Mouse (Mus musculus): ENCODE results near the gene Lrrc49. TPM values are rescaled to one million over a fixed set of nuclear protein-coding genes. Genes with fewer than 3 reads are reported as not detected.

Lrrc49 gene
- total RNA-seq, 1 experiment: 3.7 TPM

- in situ Hi-C loops (cut with MboI; ENCODE audit: low sequenced_read_pairs in 2 of 2, unreplicated experiment in 2 of 2): no loop called here
- H3K9me3 ChIP-seq (ENCODE audit: control insufficient read depth, insufficient read depth, low read depth, low read length): no peaks in the 10 kb centered on the region
- no peaks in the 10 kb centered on the region for H3K36me3 ChIP-seq (ENCODE audit: control insufficient read depth, insufficient read depth, low read length, poor library complexity, severe bottlenecking)
- no peak overlapping the region for H3K27ac ChIP-seq (ENCODE audit: insufficient read depth, low read depth, low read length, poor library complexity, severe bottlenecking)
- no peak overlapping the region for H3K9ac ChIP-seq (ENCODE audit: insufficient read depth, low read depth, low read length, poor library complexity, severe bottlenecking)
- H3K4me1 ChIP-seq (ENCODE audit: control insufficient read depth in 2 of 2, insufficient read depth in 2 of 2, low read length in 2 of 2, poor library complexity in 1 of 2): no peaks in the 10 kb centered on the region
- TF ChIP-seq CHD2 (IDR thresholded peaks at IDR 0.05; ENCODE audit: low read depth, low read length): no peak
- no peak for TF ChIP-seq MAFK (IDR thresholded peaks at IDR 0.05; ENCODE audit: insufficient read depth, low read depth, low read length)
- TF ChIP-seq HCFC1 (IDR thresholded peaks at IDR 0.05; ENCODE audit: borderline replicate concordance, insufficient read depth, low read length): no peak
- no peak for TF ChIP-seq ZNF384 (IDR thresholded peaks at IDR 0.05; ENCODE audit: low read depth, low read length)
- no peak for TF ChIP-seq ZC3H11A (IDR thresholded peaks at IDR 0.05; ENCODE audit: borderline replicate concordance, low read depth, low read length)
- H3K4me3 ChIP-seq (ENCODE audit: insufficient read depth in 1 of 2, low read depth in 1 of 2, low read length in 2 of 2, poor library complexity in 1 of 2, severe bottlenecking in 1 of 2): no peak overlapping the region
- no peak for DNase-seq (ENCODE audit: low read depth, low spot score)
These were observed 79.1 kb downstream of the Lrrc49 start for GRCm38 (mm10) chr9:60608857-60609256.

DNA sequence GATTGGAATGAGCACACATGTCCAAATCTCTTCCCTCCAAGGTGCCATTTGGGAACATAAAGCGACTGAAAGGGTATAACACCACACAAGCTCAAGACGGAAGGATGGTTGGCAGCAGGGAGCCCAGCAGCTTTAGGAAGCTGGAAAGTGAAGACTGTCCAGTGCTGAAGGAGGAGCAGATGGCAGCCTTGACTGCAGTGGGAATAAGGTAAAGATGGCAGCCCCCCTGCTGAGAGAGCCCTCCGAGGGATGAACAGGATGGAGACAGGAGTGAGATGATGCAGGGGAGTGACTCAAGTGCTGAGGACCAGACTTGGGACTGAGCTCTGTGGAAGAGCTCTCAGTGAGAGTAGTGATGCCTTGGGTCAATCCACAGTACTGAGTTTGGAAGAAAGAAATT, 79.9 kb downstream of the Lrrc49 start:
- no peak overlapping the region for H3K27ac ChIP-seq (ENCODE audit: insufficient read depth, low read depth, low read length, poor library complexity, severe bottlenecking)
- H3K4me1 ChIP-seq (ENCODE audit: control insufficient read depth in 2 of 2, insufficient read depth in 2 of 2, low read length in 2 of 2, poor library complexity in 1 of 2): no peaks in the 10 kb centered on the region
- H3K9ac ChIP-seq (ENCODE audit: insufficient read depth, low read depth, low read length, poor library complexity, severe bottlenecking): no peak overlapping the region
- no peaks in the 10 kb centered on the region for H3K9me3 ChIP-seq (ENCODE audit: control insufficient read depth, insufficient read depth, low read depth, low read length)
- in situ Hi-C loops (cut with MboI; ENCODE audit: low sequenced_read_pairs in 2 of 2, unreplicated experiment in 2 of 2): no loop called here
- no peak for DNase-seq (ENCODE audit: low read depth, low spot score)
- no peaks in the 10 kb centered on the region for H3K36me3 ChIP-seq (ENCODE audit: control insufficient read depth, insufficient read depth, low read length, poor library complexity, severe bottlenecking)
- TF ChIP-seq MAFK (IDR thresholded peaks at IDR 0.05; ENCODE audit: insufficient read depth, low read depth, low read length) (no peak), HCFC1 (IDR thresholded peaks at IDR 0.05; ENCODE audit: borderline replicate concordance, insufficient read depth, low read length) (no peak), ZNF384 (IDR thresholded peaks at IDR 0.05; ENCODE audit: low read depth, low read length) (no peak), CHD2 (IDR thresholded peaks at IDR 0.05; ENCODE audit: low read depth, low read length) (no peak), ZC3H11A (IDR thresholded peaks at IDR 0.05; ENCODE audit: borderline replicate concordance, low read depth, low read length) (no peak)
- H3K4me3 ChIP-seq (ENCODE audit: insufficient read depth in 1 of 2, low read depth in 1 of 2, low read length in 2 of 2, poor library complexity in 1 of 2, severe bottlenecking in 1 of 2): no peak overlapping the region

DNA sequence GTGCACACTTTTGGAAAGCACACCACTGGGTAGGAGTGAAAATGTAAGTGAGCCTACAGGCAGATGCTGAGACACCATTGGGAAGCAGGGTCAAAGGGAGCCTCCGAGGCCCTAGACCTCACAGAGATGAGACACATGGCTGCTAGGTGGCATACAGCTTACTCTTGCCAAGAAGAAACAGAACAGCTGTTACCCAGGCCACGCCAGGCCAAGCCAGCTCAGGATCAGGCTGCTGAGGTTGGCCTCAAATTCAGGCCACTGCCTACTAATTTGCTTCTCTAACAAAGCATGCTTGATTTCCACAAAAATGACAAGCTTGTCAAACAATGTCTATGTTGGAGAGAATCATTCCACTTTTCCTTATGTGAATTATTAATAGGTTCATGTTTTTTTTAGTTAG, 83.0 kb downstream of the Lrrc49 start:
- in situ Hi-C loops (cut with MboI; ENCODE audit: low sequenced_read_pairs in 2 of 2, unreplicated experiment in 2 of 2): no loop called here
- TF ChIP-seq ZC3H11A (IDR thresholded peaks at IDR 0.05; ENCODE audit: borderline replicate concordance, low read depth, low read length): no peak
- TF ChIP-seq ZNF384 (IDR thresholded peaks at IDR 0.05; ENCODE audit: low read depth, low read length): no peak
- no peak for TF ChIP-seq HCFC1 (IDR thresholded peaks at IDR 0.05; ENCODE audit: borderline replicate concordance, insufficient read depth, low read length)
- TF ChIP-seq CHD2 (IDR thresholded peaks at IDR 0.05; ENCODE audit: low read depth, low read length): no peak
- no peak for TF ChIP-seq MAFK (IDR thresholded peaks at IDR 0.05; ENCODE audit: insufficient read depth, low read depth, low read length)

DNA sequence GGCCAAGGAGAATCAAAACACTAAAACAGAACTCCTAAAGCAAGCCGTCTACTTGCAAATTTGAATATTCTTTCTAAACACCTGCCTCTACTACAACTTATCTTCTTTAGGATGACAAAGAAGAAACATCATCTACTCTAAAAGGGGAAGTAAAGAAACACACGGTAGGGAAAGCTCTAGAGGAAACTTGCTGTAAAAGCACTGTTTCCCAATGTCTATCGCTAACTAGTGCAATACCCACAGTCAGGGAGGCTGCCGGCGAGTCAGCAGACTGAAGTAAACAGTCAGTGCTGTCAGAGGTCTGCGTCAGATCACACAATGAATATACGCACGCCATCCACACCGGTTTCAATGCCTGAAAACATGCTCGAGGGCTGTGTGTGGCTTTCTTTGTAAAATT, 86.0 kb downstream of the Lrrc49 start:
- no peak for DNase-seq (ENCODE audit: low read depth, low spot score)
- in situ Hi-C loops (cut with MboI; ENCODE audit: low sequenced_read_pairs in 2 of 2, unreplicated experiment in 2 of 2): no loop called here
- Histone ChIP-seq H3K4me3 (ENCODE audit: insufficient read depth in 1 of 2, low read depth in 1 of 2, low read length in 2 of 2, poor library complexity in 1 of 2, severe bottlenecking in 1 of 2) (no peak overlapping the region), H3K9me3 (ENCODE audit: control insufficient read depth, insufficient read depth, low read depth, low read length) (no peaks in the 10 kb centered on the region), H3K27ac (ENCODE audit: insufficient read depth, low read depth, low read length, poor library complexity, severe bottlenecking) (no peak overlapping the region), H3K4me1 (ENCODE audit: control insufficient read depth in 2 of 2, insufficient read depth in 2 of 2, low read length in 2 of 2, poor library complexity in 1 of 2) (no peaks in the 10 kb centered on the region), H3K36me3 (ENCODE audit: control insufficient read depth, insufficient read depth, low read length, poor library complexity, severe bottlenecking) (no peaks in the 10 kb centered on the region), H3K9ac (ENCODE audit: insufficient read depth, low read depth, low read length, poor library complexity, severe bottlenecking) (no peak overlapping the region)
- TF ChIP-seq HCFC1 (IDR thresholded peaks at IDR 0.05; ENCODE audit: borderline replicate concordance, insufficient read depth, low read length): no peak

More for the DNA sequence above, 83.0 kb downstream of the Lrrc49 start:
- no peak for DNase-seq (ENCODE audit: low read depth, low spot score)
- H3K36me3 ChIP-seq (ENCODE audit: control insufficient read depth, insufficient read depth, low read length, poor library complexity, severe bottlenecking): no peaks in the 10 kb centered on the region
- no peaks in the 10 kb centered on the region for H3K9me3 ChIP-seq (ENCODE audit: control insufficient read depth, insufficient read depth, low read depth, low read length)
- H3K4me3 ChIP-seq (ENCODE audit: insufficient read depth in 1 of 2, low read depth in 1 of 2, low read length in 2 of 2, poor library complexity in 1 of 2, severe bottlenecking in 1 of 2): no peak overlapping the region
- no peak overlapping the region for H3K27ac ChIP-seq (ENCODE audit: insufficient read depth, low read depth, low read length, poor library complexity, severe bottlenecking)
- H3K9ac ChIP-seq (ENCODE audit: insufficient read depth, low read depth, low read length, poor library complexity, severe bottlenecking): no peak overlapping the region
- no peaks in the 10 kb centered on the region for H3K4me1 ChIP-seq (ENCODE audit: control insufficient read depth in 2 of 2, insufficient read depth in 2 of 2, low read length in 2 of 2, poor library complexity in 1 of 2)

- in situ Hi-C loops (cut with MboI; ENCODE audit: low sequenced_read_pairs in 2 of 2, unreplicated experiment in 2 of 2): no loop called here
- H3K9me3 ChIP-seq (ENCODE audit: control insufficient read depth, insufficient read depth, low read depth, low read length): no peaks in the 10 kb centered on the region
- H3K4me1 ChIP-seq (ENCODE audit: control insufficient read depth in 2 of 2, insufficient read depth in 2 of 2, low read length in 2 of 2, poor library complexity in 1 of 2): no peaks in the 10 kb centered on the region
- H3K36me3 ChIP-seq (ENCODE audit: control insufficient read depth, insufficient read depth, low read length, poor library complexity, severe bottlenecking): no peaks in the 10 kb centered on the region
- no peak overlapping the region for H3K27ac ChIP-seq (ENCODE audit: insufficient read depth, low read depth, low read length, poor library complexity, severe bottlenecking)
- no peak for DNase-seq (ENCODE audit: low read depth, low spot score)
- no peak overlapping the region for H3K4me3 ChIP-seq (ENCODE audit: insufficient read depth in 1 of 2, low read depth in 1 of 2, low read length in 2 of 2, poor library complexity in 1 of 2, severe bottlenecking in 1 of 2)
- H3K9ac ChIP-seq (ENCODE audit: insufficient read depth, low read depth, low read length, poor library complexity, severe bottlenecking): no peak overlapping the region
- TF ChIP-seq ZNF384 (IDR thresholded peaks at IDR 0.05; ENCODE audit: low read depth, low read length): no peak
- no peak for TF ChIP-seq MAFK (IDR thresholded peaks at IDR 0.05; ENCODE audit: insufficient read depth, low read depth, low read length)
- TF ChIP-seq CHD2 (IDR thresholded peaks at IDR 0.05; ENCODE audit: low read depth, low read length): no peak
- no peak for TF ChIP-seq HCFC1 (IDR thresholded peaks at IDR 0.05; ENCODE audit: borderline replicate concordance, insufficient read depth, low read length)
- no peak for TF ChIP-seq ZC3H11A (IDR thresholded peaks at IDR 0.05; ENCODE audit: borderline replicate concordance, low read depth, low read length)
These were observed 87.7 kb downstream of the Lrrc49 start for GRCm38 (mm10) chr9:60600273-60600672.

Data from ES-E14 (cell line).